Mouse (Mus musculus): ENCODE results near the gene Pom121l2.
A peak's percentile ranks its signal among the peaks of the same experiment; 100 is the strongest.

The Pom121l2 gene

GRCm38 (mm10) chr13:21993957-21994738 is 13.2 kb downstream of the Pom121l2 start:
- no peak for DNase-seq (ENCODE audit: low read depth)

GRCm38 (mm10) chr13:21994896-21995295 is 13.9 kb downstream of the Pom121l2 start:
- DNase-seq (ENCODE audit: low read depth): no peak

- no peak for DNase-seq (ENCODE audit: low read depth)
These were observed 14.4 kb downstream of the Pom121l2 start for GRCm38 (mm10) chr13:21995331-21995914.

GRCm38 (mm10) chr13:21996101-21996839 is 15.3 kb downstream of the Pom121l2 start:
- peak; percentile 59 for DNase-seq (ENCODE audit: low read depth)

GRCm38 (mm10) chr13:21996840-21997185 is 15.8 kb downstream of the Pom121l2 start:
- DNase-seq (ENCODE audit: low read depth): no peak

GRCm38 (mm10) chr13:21997201-21997820 is 16.3 kb downstream of the Pom121l2 start:
- DNase-seq (ENCODE audit: low read depth): no peak

- DNase-seq (ENCODE audit: low read depth): no peak
These were observed 16.8 kb downstream of the Pom121l2 start for GRCm38 (mm10) chr13:21997821-21998220.

- DNase-seq (ENCODE audit: low read depth): no peak
These were observed 17.4 kb downstream of the Pom121l2 start for GRCm38 (mm10) chr13:21998412-21998811.

GRCm38 (mm10) chr13:21999147-21999546 is 18.2 kb downstream of the Pom121l2 start:
- no peak for DNase-seq (ENCODE audit: low read depth)

GRCm38 (mm10) chr13:22001346-22001745 is 20.4 kb downstream of the Pom121l2 start:
- DNase-seq (ENCODE audit: low read depth): no peak

GRCm38 (mm10) chr13:22001823-22002222 is 20.8 kb downstream of the Pom121l2 start:
- DNase-seq (ENCODE audit: low read depth): no peak

- DNase-seq (ENCODE audit: low read depth): no peak
These were observed 24.8 kb downstream of the Pom121l2 start for GRCm38 (mm10) chr13:22005605-22006333.

GRCm38 (mm10) chr13:22006334-22007120 is 25.5 kb downstream of the Pom121l2 start:
- DNase-seq (ENCODE audit: low read depth): no peak

- no peak for DNase-seq (ENCODE audit: low read depth)
These were observed 26.1 kb downstream of the Pom121l2 start for GRCm38 (mm10) chr13:22007121-22007510.

- DNase-seq (ENCODE audit: low read depth): no peak
These were observed 26.9 kb downstream of the Pom121l2 start for GRCm38 (mm10) chr13:22007872-22008271.

GRCm38 (mm10) chr13:22008707-22009106 is 27.7 kb downstream of the Pom121l2 start:
- no peak for DNase-seq (ENCODE audit: low read depth)

GRCm38 (mm10) chr13:22009642-22010041 is 28.6 kb downstream of the Pom121l2 start, which contains the start of gene Prss16:
Prss16 (minus strand) TSS chr13:22009742.
- DNase-seq (ENCODE audit: low read depth): no peak

GRCm38 (mm10) chr13:22013716-22014115 is 32.7 kb downstream of the Pom121l2 start:
- no peak for DNase-seq (ENCODE audit: low read depth)

- DNase-seq (ENCODE audit: low read depth): no peak
These were observed 33.4 kb downstream of the Pom121l2 start for GRCm38 (mm10) chr13:22014411-22014845.

- DNase-seq (ENCODE audit: low read depth): peak; percentile 90
These were observed 34.8 kb downstream of the Pom121l2 start for GRCm38 (mm10) chr13:22015479-22016450.
